Mouse (Mus musculus) induced T-regulatory cell, adult 2 months (primary cell): Measurements from ENCODE around the gene Syne4.

ENCODE experiments used
- DNase-seq: peaks from one replicate; pipeline ENCODE4 v3.0.0-alpha.2; 2012; ENCODE audit warnings: low read depth

Syne4 gene

DNA sequence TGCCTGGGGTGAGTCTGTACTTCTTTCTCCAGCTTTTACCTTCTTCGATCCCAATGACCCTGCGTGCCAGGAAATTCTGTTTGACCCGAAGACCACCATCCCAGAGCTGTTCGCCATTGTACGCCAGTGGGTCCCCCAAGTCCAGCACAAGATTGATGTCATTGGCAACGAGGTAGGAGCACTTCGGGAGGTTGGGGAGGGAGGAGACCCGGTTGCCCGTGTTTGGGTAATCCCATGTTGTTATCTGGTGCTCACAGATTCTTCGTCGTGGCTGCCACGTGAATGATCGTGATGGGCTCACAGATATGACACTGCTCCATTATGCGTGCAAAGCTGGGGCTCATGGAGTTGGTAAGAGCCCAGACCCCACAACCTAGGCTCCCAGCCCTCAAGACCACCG is 17.8 kb upstream of the Syne4 start:
- DNase-seq: no peak

DNA sequence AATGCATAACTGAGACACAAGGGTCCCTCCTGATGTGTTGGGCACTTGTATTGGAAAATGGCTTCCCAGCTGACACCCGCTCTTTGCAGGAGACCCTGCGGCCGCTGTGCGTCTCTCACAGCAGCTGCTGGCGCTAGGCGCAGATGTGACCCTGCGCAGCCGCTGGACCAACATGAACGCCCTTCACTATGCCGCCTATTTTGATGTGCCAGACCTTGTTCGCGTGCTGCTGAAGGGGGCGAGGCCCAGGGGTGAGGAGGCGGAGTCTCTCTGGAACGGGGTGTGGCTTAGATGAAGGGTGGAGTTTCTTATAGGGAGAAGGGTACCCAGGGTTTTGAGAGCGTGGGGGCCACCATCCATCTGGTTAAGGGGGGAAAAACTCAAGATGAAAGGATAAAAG is 17.3 kb upstream of the Syne4 start:
- no peak for DNase-seq

DNA sequence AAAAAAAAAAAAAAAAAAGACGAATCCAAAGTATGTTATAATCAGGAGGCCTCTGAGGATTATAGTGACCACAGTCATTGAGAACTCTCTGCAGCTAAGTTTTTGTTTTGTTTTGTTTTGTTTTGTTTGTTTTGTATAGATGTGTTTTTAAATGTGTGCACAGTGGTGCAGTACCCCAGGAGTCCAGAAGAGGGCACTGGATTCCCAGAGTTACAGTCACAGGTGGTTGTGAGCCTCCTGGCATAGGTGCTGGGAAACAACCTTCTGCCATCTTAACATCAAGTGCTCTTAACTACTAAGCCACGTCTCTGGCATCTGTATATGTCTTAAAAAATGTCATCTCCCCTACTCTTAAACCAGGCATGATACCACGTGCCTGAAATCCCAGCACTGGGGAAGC is 13.7 kb upstream of the Syne4 start:
- DNase-seq: peak; percentile 82

DNA sequence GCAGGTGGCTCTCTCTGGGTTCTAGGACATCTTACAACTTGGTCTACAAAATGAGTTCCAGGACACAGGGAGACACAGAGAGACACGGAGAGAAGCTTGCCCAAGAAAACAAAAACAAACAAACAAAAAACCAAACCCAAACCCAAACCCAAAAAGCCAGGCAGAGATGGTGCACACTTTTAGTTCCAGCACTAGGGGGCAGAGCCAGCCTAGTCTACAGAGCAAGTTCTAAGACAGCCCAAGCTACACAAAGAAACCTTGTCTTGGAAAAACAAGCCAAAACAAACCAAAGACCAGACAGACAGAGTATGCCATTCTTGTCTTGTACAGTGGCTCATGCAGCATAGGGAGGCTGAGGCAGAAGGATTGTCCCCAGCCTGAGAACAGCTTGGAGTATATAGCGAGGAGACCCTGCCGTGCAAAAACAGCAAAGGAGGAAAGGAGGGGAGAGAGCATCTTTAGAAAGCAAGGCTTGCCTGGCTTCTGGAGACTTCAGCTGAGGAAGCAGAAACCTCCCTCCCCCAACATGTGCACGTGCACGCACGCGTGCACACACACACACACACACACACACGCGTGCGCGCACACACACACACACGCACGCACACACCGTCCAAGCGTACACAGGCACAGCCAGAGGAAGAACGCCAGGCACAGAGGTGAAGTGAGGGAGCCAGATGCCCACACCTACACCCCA is 8.4 kb upstream of the Syne4 start:
- DNase-seq: peak; percentile 75

DNA sequence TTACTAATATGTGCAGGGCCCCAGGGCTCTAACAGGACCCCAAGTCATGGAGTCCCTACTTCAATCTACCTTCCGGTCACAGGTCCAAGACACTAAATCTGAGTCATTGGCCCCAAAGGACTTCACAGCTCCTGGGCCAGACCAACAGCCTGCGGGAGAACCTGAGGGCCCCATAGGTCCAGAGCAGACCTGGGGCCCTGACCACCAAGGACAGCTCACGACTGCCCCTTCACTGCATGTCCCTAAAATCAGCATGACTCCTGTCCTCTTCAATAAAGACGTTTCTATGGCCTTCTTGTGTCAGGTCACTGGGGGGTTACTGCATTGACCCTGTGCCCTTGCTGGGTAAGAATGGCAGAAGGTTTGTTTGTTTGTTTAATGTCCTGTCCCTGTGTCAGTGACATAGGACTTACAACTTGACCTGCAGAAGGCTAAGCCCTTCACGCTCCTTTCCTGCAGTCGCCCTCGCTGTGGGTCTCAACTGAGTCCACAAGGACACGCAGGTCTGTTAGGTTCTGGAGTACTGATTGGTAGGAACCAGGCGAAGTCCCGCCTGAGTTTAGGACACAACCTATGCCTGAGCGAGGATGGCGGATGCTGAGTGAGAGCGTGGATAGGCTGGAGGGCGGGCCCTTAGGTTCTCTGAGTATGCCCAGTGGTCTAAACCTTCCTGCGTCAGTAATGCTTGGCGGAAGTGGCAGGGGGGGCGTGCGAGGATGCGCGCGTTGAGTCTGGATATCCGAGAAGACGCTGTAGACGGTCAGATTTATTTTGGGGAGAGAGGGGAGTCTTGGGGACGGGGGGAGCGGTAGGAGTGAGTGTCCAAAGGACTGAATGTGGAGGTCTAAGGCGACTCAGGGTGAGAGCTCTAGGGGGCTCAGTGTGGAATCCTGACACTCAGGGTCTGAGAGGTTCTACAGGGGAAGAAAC is 6.3 kb upstream of the Syne4 start, which contains the start of gene Alkbh6:
Gene Alkbh6 (plus strand): TSS at position 642 of the 930 bp plus-strand sequence.
- peak; percentile 98 for DNase-seq

DNA sequence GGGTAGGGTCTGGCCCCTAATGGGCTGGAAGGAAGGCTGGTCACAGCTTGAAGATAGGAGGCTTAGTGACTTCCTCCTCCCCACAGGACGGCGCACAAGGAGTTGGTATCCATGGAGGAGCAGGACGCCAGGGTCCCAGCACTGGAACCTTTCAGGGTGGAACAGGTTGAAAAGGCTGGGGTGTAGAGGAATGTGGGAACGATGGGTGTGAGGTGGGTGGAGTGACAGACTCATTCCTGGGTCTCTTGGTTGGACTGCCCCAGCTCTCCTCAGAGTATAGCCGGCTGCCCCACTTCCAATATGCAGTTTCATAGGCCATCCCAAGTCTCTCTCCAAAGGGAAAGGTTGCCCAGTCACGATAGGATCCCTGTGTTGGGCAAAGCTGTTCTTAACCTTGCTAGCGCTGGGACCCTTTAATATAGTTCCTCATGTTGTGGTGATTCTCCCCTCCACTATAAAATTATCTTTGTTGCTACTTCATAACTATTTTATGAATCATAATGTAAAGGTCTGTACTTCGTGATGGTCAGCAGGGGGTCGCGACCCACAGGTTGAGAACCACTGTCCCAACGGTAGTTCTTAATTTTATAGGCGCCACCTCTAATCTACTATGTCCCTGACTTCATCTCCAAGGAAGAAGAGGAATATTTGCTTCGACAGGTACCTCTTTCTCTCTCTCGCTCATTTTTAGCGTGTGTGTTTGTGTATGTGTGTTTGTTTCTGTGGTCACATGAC is 5.0 kb upstream of the Syne4 start:
- no peak for DNase-seq

DNA sequence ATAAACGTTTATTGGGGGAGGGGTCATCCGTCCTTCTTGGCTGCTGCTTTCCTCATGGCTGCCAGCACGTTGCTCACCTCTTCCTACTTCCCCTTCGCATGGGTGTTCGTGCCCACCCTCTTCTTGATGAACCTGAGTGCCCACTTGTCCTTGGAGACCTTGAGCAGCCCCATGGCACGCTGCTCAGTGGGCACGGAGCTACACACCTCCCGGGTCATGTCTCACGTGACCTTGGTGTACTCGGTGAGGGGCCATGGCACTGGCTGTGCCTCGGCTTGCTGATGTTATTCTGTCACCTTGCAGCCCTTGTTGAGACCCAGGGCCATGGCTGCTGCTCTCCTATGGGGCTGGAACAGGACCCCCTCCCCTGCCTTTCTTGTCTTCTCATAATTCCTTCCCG is 4.5 kb upstream of the Syne4 start:
- no peak for DNase-seq

DNA sequence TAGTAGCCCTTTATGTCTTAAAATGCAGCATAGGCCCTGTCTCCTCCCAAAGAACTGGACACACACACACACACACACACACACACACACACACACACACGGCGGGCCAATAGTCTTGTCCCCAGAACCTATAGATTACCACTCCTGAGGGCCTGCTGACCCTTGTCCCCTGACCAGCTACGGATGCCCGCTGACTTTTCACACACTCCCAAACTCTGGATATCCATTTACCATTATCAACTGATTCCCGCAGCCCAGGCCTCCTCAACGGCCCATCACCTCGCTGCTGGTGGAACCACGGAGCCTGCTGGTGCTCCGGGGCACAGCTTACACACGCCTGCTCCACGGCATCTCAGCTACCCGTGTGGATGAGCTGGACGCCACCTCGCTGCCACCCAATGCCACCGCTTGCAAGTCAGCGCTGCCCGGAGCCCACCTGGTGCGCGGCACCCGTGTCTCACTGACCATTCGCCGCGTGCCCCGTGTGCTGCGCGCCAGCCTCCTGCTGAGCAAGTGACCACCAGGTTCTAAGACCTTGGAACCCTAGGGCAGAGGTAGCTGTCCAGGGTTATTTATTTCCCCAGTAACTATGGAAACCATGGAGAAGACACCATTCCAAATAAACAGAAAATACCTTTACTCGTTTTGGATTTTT is 814 bp upstream of the Syne4 start:
- DNase-seq: no peak

DNA sequence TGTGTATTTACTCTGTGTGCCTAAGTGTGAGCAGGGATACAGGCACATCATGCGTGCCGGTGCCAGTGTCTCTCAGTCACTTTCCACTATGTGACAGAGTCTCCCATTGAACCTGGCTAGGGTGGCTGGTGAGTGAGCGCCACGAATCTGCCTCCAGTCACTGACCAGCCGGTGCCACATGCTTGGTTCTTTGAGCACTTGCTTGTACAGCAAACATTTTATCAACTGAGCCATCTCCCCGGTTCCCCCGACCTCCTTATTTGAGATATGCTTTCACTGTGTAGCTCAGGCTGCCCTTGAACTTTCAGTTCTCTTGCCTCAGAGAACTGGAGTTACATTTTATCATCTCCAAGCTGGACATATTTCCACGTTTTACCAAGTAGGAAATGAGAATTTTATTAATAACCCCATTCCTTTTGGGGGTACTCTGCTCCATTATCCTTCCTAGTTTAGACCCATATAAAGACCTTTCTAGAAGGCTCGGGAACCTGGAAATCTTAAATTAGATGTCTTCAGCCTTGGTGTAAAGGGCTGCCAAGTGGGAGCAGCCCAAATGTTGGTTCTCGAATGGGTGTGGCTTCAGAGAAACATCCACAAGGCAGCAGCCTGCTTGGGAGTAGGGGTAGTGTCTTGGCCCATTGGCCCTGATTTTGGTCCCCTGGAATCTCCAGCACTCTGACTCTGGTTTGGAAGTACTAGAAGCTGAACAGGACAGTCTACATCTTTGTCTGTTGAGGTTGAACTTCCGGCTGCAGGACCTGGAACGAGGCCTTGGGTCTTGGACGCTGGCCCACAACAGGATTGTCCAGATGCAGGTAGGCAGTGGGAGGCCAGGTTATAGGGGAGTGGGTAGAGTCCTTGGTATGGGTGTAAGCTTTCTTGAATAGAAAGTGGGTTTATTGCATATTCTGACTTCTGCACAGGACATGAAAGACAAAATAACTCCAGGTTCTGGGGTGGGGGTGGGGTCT is 1.2 kb downstream of the Syne4 start:
- no peak for DNase-seq

DNA sequence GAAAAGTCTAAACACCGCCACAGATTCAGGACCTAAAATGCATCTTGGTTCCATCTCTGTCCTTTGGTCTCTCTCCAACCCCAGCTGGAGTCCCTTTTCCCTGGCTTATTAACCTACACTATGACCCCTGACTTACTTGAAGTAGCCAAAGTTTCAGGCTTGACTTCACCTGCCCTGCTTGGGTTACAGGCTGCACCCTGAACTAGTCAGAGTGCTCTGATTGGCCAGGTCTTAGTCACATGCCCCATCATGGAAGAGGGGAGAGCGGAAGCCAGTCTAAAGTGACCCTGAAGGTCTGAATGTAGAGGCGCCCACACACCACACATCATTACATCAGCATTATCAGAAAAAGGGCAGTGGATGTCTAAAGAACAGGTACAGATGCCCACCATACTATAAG is 3.5 kb downstream of the Syne4 start:
- no peak for DNase-seq

DNA sequence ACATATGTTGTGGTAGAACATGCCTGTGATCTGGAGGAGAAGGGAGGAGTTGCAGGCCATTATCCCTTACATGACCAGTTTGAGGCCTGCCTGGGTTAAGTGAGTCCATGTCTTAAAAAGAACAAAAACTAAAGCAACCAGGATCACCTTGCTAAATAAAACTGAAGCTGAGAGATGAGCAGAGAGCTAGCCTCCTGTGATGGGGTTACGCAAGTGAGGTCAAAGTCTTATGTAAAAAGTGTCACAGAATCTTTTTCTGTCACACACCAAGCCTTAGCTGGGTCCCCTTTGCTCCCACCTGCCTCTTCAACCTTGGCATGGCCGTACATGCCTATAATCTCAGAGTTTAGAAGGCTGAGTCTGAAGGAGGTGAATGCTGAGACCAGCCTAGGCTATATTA is 6.3 kb downstream of the Syne4 start:
- no peak for DNase-seq

DNA sequence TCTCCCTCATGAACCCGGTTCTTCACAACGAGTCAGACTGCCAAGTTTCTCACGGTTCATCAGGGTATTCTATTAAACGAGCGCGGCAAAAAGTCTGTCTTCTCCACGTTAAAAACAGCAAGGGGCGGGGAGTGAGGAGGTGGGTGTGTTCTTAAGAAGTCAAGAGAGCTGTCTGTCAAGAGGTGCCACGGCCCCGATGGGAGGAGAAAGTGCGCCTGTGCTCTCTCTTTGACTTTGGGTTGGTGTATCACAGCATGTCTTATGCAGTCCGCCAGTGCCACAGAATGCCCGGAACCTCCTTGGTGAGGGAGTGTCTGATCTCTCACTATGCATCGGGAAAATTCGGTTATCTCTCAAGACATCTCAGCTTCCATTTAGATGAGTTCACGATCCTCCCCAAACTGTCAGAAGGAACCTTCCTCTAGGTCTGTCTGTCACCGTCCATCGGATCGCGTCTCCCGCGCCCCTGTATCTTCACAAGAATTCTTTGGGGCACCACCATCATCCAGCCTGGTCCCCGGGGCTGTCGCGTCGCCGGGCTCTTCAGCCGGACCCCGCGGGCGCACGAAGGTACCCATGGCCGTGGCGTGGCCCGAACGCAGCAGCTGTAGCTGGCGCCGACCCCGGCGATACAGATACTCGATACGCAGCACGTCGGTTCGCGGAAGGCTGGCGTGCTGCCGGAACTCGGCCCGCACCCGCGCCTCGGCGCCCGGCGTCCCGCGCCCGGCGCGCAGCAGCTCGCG is 7.1 kb downstream of the Syne4 start, which contains the start of gene E130208F15Rik:
Gene E130208F15Rik (plus strand): TSS at position 202 of the 746 bp plus-strand sequence.
- peak; percentile 94 for DNase-seq

DNA sequence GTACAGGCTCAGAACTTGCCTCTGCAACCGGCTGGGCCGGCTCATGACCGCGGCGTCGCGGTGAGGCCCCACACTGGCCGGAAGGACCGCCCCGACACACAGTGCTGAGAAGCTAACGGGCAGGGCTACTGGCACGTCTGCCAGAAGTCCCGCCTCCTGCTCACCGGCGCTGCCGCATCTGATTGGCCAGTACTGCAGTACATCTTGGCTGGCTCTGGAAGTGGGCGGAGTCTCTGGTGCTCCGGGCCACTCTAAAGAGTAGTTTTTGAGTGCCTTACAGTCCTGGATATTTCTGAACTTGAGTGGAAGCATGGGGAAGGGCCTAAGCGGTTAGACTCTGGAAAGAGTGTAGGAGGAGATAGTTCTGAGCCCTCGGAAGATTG is 7.7 kb downstream of the Syne4 start:
- DNase-seq: peak; percentile 97

DNA sequence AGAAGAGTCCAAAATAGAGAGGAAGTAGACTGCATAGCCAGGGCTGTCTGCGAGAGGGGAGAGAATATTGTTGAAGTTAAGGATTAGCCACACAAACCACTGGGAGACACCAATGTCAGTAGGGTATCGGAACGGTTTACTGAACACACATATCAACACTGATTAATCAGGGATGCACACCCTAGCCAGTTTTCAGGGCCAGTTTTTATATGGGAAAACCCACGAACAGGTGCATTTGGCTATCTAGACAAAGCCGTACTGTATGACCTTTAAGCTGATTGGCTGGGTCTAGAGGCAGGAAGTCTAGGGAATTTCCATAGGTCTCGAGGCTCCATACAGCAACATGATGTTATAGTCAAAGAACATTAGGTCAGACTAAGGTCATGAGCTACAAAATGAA is 8.3 kb downstream of the Syne4 start:
- DNase-seq: peak; percentile 91

DNA sequence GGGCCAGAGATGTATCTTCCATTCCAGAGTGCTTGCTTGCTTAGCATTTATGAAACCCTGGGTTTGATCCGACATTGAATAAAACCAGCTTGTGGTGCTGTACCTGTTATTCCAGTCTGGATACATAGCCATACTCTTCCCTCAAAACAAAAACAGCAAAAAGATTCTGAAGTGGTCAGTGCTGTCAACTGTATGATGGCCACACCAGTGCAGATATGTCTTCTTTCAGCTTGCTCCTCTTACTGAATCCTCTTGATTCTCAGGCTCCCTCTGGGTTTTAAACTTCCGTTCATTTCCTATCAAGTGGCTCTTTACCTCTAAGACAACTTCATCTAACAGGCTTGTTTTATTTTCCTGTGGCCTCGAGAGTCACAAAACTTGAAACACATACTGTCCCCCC is 9.2 kb downstream of the Syne4 start, which contains the start of gene Sdhaf1:
Gene Sdhaf1 (minus strand): TSS at position 101 of the 400 bp plus-strand sequence.
- peak; percentile 50 for DNase-seq

DNA sequence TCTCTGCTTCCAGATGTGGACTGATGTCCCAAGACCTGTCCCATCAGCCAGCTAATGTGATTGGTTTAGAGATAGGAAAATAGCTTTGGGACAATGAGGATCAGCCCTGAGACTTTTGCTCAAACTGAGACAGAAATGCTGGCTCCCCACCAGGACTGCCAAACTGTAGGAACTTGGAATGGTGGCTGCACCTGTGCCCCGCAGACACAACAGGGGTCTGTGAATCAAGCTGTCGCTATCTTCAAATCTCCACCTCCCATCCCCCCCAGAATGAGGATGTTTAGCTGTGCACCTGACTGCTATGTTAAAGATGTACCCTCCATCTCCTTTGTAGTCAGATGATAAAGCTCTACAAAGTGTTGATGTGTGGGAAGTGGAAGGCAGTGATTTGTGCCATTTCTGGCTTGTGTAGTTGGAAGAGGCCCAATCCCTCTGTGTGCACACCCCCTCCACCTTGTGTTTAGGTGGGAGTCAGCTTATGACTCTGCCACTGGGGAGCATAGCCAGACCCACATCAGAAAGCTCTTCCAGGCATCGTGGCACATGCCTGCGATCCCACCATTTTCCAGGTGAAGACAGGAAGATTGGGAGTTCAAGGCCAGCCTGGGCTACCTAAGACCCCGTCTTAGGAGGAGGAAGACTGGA is 9.8 kb downstream of the Syne4 start:
- DNase-seq: no peak

DNA sequence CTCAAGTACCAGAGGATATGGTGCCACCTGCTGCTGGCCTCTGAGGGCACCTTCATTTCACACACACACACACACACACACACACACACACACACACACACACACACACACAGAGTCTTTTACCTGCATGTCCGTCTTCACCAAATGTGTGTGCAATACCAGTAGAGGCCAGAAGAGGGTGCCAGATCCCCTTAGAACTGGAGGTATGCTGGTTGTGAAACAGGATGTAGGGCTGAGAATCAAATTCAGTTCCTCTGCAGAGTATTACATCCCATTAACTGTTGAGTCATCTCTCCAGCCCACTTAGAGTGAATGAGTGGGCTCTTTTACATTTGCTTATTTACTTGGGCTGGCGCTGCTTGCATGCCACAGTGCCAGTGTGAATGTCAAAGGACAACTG is 10.8 kb downstream of the Syne4 start:
- DNase-seq: peak; percentile 91

DNA sequence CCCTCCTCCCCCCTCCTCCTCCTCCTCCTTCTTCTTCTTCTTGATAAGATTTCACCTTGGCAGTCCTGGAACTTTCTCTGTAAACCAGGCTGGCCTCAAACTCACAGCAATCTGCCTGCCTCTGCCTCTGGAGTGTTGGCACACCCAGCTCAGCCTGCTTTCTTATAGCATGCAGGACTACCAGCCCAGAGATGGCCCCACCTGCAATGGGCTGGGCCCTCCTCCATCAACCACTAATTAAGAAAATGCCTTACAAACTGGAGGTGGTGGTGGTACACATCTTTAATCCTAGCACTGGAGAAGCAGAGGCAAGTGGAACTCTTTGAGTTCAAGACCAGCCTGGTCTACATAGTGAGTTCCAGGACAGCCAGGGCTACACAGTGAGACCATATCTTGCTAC is 11.8 kb downstream of the Syne4 start:
- no peak for DNase-seq

DNA sequence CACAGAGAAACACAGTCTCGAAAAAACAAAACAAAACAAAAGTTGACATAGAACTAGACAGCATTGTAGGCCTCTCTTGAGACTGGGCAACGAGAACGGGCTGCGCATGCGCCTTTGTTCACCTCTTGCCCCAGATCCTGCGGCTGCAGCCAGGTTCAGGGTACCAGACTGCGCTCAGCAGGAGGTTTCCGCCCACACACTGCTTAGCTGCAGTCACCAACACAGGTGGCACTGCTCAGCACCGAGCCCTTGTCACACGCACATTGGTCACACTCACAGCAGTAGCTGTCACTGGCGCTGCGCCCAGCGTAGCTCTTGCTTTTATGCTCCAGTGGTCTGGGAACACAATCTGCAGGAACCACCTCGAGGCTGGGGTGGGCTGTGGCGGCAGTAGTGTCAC is 12.5 kb downstream of the Syne4 start:
- DNase-seq: peak; percentile 81
